Mouse (Mus musculus): ENCODE data around the gene Kazald1.

GRCm38 (mm10) chr19:45065226-45065625, 9.8 kb upstream of the Kazald1 start:
- TF ChIP-seq POLR2A (IDR thresholded peaks at IDR 0.05; ENCODE audit: control insufficient read depth in 1 of 2, insufficient read depth in 1 of 2, low read depth in 1 of 2, low read length in 2 of 2, poor library complexity in 1 of 2) (no peak), ZC3H11A (IDR thresholded peaks at IDR 0.05; ENCODE audit: low read depth, low read length) (no peak), CTCF (IDR thresholded peaks at IDR 0.05 in 2 of 3, conservative IDR thresholded peaks at IDR 0.05 in 1 of 3; ENCODE audit: control insufficient read depth in 1 of 3, insufficient read depth in 1 of 3, low read depth in 2 of 3, low read length in 3 of 3, poor library complexity in 1 of 3, severe bottlenecking in 1 of 3) (no peak), MAX (IDR thresholded peaks at IDR 0.05; ENCODE audit: low read length) (no peak), USF1 (IDR thresholded peaks at IDR 0.05; ENCODE audit: low read depth, low read length) (no peak)
